Mouse (Mus musculus) neural tube, embryonic 12.5 days (tissue): ENCODE data around the gene 1700025B11Rik. TPM values are rescaled to one million over a fixed set of nuclear protein-coding genes. Genes with fewer than 3 reads are reported as not detected.

ENCODE experiments used
- ATAC-seq: fragments of 200-750 bp; cut with Nextera tagmentation; 2 replicates; pipeline ENCODE4 v1.8.0; 2017; ENCODE audit warnings: low read depth, mild to moderate bottlenecking, moderate TSS enrichment, moderate library complexity; ENCODE audit not compliant: low FRiP score
- H3K27ac ChIP-seq: fragments of 300-500 bp; sonication (generic); 2 replicates; pipeline ENCODE4 v1.5.1; 2016
- H3K27me3 ChIP-seq: fragments of 300-500 bp; sonication (generic); replicated peaks from 2 replicates; pipeline ENCODE4 v1.6.1; 2016; ENCODE audit warnings: mild to moderate bottlenecking
- H3K36me3 ChIP-seq: fragments of 300-500 bp; sonication (generic); 2 replicates; pipeline ENCODE4 v1.6.1; 2016; ENCODE audit warnings: mild to moderate bottlenecking
- H3K4me1 ChIP-seq: fragments of 300-500 bp; sonication (generic); 2 replicates; pipeline ENCODE4 v1.6.1; 2016
- H3K4me2 ChIP-seq: fragments of 300-500 bp; sonication (generic); replicated peaks from 2 replicates; pipeline ENCODE4 v1.6.1; 2016; ENCODE audit warnings: mild to moderate bottlenecking
- H3K4me3 ChIP-seq: fragments of 300-500 bp; sonication (generic); 2 replicates; pipeline ENCODE4 v1.5.1; 2016
- H3K9ac ChIP-seq: fragments of 300-500 bp; sonication (generic); 2 replicates; pipeline ENCODE4 v1.6.1; 2016; ENCODE audit warnings: mild to moderate bottlenecking
- H3K9me3 ChIP-seq: fragments of 300-500 bp; sonication (generic); 2 replicates; pipeline ENCODE4 v1.6.1; 2016; ENCODE audit warnings: mild to moderate bottlenecking
- whole genome bisulfite sequencing: fragments of 180-500 bp; shearing (Covaris S2); methylation state at CpG from one replicate; pipeline ENCODE4 v1.1.7; 2016; 5-methylcytosine and 5-hydroxymethylcytosine counted together
- polyA plus RNA-seq: library from polyadenylated mRNA; unstranded; fragments of >200 nt; fragmentation: Nextera tagmentation; extraction: Ambion mirVana; gene quantifications from 2 replicates; pipeline ENCODE4 v1.2.1, GENCODE M21; 2016

Gene 1700025B11Rik
- not detected in 2 replicates for polyA plus RNA-seq

GRCm38 (mm10) chr15:77561792-77562191, at the start of gene 1700025B11Rik:
1700025B11Rik (minus strand) TSS chr15:77561892.
- ATAC-seq = no peak
- Histone ChIP-seq H3K4me2 (no peak within 1 kb of the TSS), H3K27me3 (no peaks in the 10 kb centered on the region), H3K27ac (no peak within 1 kb of the TSS), H3K4me3 (no peak within 1 kb of the TSS), H3K4me1 (no peaks in the 10 kb centered on the region), H3K36me3 (no peaks in the 10 kb centered on the region), H3K9ac (no peak within 1 kb of the TSS), H3K9me3 (no peaks in the 10 kb centered on the region)

DNA sequence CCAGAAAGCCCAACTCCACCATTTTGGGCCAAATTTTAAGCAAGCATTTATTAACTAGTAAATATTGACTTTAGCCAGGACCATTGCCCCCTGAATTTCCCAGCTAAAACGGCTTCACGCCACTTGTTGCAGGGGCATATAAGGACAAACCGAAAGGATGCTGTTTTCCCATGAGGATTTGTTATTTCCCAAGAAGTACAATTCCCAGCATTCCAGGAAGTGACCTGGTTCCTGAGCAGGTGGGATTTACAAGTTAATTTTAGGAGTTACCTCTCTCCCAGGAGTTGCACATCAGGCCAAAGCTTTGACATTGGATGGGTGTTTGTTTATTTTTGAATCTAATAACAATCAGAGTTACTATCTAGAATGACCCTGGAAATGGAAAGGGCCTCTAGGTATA, 44.4 kb upstream of the 1700025B11Rik start:
- Histone ChIP-seq H3K9me3 (no peaks in the 10 kb centered on the region), H3K9ac (no peak overlapping the region), H3K36me3 (no peaks in the 10 kb centered on the region), H3K27me3 (no peaks in the 10 kb centered on the region), H3K27ac (no peak overlapping the region), H3K4me3 (no peak overlapping the region), H3K4me2 (no peak overlapping the region), H3K4me1 (no peaks in the 10 kb centered on the region)
- no peak for ATAC-seq
- WGBS = 96% methylated on average over 3 of the region's 3 CpGs

DNA sequence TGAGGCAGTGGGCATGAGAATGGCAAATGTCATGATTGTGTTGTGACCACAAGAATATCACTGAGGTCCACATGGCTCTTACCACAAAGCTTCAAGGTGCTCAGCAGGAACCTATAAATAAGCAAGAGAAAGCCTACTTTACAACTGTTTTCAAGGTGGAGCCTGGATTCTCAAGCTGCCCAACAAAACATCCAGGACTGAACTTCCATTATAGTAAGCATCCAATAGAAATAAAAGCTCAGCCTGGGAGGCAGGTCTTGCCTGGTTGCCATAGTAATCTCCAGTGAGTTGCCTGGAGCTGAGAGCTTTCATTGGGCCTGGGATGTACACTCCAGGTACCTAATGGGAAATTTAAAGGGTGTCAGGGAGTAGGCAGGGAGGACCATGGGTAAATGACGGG, 37.3 kb upstream of the 1700025B11Rik start, which contains the start of gene Gm36245:
Gene Gm36245, plus strand, starts transcription at position 301 of the 400 bp plus-strand sequence.
- Histone ChIP-seq H3K4me3 (no peak within 1 kb of the TSS), H3K36me3 (no peaks in the 10 kb centered on the region), H3K27ac (no peak within 1 kb of the TSS), H3K4me1 (no peaks in the 10 kb centered on the region), H3K9ac (no peak within 1 kb of the TSS), H3K4me2 (no peak within 1 kb of the TSS), H3K9me3 (no peaks in the 10 kb centered on the region), H3K27me3 (no peaks in the 10 kb centered on the region)
- ATAC-seq = no peak
- WGBS = 90% methylated on average over 1 of the region's 1 CpGs

DNA sequence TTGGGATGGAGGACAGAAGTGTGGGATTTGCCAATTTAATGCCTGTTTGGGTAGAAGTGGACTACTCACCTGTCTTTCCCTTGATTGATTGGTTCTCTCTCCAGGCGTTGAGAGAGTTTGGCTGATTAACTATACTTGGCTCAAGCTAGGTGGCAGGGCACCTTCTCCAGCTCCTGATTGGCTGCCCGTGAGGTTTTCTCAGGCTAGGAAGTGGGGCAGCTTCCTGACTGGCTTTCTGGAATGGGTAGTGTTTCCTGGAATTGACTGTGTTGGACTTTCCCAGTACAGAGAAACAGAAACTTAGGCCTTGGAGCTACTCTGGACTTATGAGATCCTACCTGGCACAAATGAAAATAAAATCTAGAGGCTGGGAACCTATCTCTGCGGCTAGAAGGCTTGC, 36.7 kb upstream of the 1700025B11Rik start:
- WGBS = 72% methylated on average over 3 of the region's 3 CpGs
- no peak for ATAC-seq
- H3K27me3 ChIP-seq = no peaks in the 10 kb centered on the region
- no peaks in the 10 kb centered on the region for H3K9me3 ChIP-seq
- H3K27ac ChIP-seq = no peak overlapping the region
- H3K4me3 ChIP-seq = no peak overlapping the region
- no peak overlapping the region for H3K9ac ChIP-seq
- H3K4me2 ChIP-seq = no peak overlapping the region
- H3K36me3 ChIP-seq = no peaks in the 10 kb centered on the region
- no peaks in the 10 kb centered on the region for H3K4me1 ChIP-seq

DNA sequence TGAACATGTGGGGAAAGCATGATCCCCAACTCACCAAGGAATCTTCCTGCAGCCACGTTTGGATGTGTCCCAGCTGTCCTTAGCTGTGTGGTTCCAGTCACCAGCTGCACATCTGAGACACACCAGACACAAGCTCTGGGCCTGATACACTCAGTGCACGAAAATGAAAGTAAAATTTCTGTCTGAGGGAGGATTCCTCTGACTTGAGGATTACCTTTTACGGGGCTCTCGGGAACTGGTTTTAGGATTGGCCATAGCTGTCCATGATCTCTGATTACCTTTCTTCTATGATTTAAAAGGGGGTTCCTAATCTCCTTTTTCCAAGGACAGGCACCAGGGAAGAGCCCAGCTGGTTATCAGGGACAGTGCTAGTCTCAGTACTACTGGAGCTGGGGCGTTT, 34.3 kb upstream of the 1700025B11Rik start, which contains the start of gene Apol10b:
Gene Apol10b, minus strand, starts transcription at position 165 of the 400 bp plus-strand sequence.
- H3K9ac ChIP-seq = no peak within 1 kb of the TSS
- no peak for ATAC-seq
- H3K27ac ChIP-seq = no peak within 1 kb of the TSS
- no peak within 1 kb of the TSS for H3K4me3 ChIP-seq
- H3K36me3 ChIP-seq = no peaks in the 10 kb centered on the region
- no peaks in the 10 kb centered on the region for H3K9me3 ChIP-seq
- 72% methylated on average over 5 of the region's 5 CpGs for WGBS
- H3K4me2 ChIP-seq = no peak within 1 kb of the TSS
- H3K4me1 ChIP-seq = no peaks in the 10 kb centered on the region
- no peaks in the 10 kb centered on the region for H3K27me3 ChIP-seq

- no peak overlapping the region for H3K4me3 ChIP-seq
- H3K4me1 ChIP-seq = no peaks in the 10 kb centered on the region
- H3K9me3 ChIP-seq = no peaks in the 10 kb centered on the region
- ATAC-seq = no peak
- 70% methylated on average over 1 of the region's 1 CpGs for WGBS
- no peaks in the 10 kb centered on the region for H3K27me3 ChIP-seq
- no peak overlapping the region for H3K9ac ChIP-seq
- no peak overlapping the region for H3K27ac ChIP-seq
- no peaks in the 10 kb centered on the region for H3K36me3 ChIP-seq
- H3K4me2 ChIP-seq = no peak overlapping the region
These were observed 31.9 kb upstream of the 1700025B11Rik start for GRCm38 (mm10) chr15:77593557-77593956.

- no peak for ATAC-seq
- Histone ChIP-seq H3K9me3 (no peaks in the 10 kb centered on the region), H3K27me3 (no peaks in the 10 kb centered on the region), H3K4me1 (no peaks in the 10 kb centered on the region), H3K36me3 (no peaks in the 10 kb centered on the region), H3K4me3 (no peak overlapping the region), H3K4me2 (no peak overlapping the region), H3K9ac (no peak overlapping the region), H3K27ac (no peak overlapping the region)
- WGBS = 84% methylated on average over 2 of the region's 2 CpGs
These were observed 29.2 kb upstream of the 1700025B11Rik start for GRCm38 (mm10) chr15:77590881-77591280.

GRCm38 (mm10) chr15:77588981-77589380, 27.3 kb upstream of the 1700025B11Rik start:
- no peaks in the 10 kb centered on the region for H3K4me1 ChIP-seq
- no peaks in the 10 kb centered on the region for H3K9me3 ChIP-seq
- H3K27ac ChIP-seq = no peak overlapping the region
- H3K36me3 ChIP-seq = no peaks in the 10 kb centered on the region
- ATAC-seq = no peak
- H3K4me2 ChIP-seq = no peak overlapping the region
- no peak overlapping the region for H3K9ac ChIP-seq
- no peaks in the 10 kb centered on the region for H3K27me3 ChIP-seq
- no peak overlapping the region for H3K4me3 ChIP-seq

DNA sequence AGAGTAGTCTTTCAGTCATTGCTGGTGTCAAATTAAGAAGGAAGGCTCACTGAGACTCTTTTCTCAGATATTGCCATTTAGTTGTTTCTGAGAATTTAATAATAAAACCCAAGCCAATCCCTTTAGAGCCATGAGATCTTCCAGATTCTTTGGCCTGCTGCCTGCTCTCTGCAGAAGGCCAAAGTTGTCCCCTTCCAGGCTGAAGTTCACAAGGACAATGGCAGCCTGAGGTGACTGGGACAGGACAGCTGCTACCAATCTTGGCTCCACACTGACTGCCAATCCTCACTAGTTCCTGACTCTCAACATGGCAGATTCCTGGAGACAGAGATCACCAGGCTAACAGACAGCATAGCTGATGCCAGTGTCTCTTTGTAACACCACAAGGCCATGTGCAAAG, 25.3 kb upstream of the 1700025B11Rik start:
- no peaks in the 10 kb centered on the region for H3K27me3 ChIP-seq
- no peaks in the 10 kb centered on the region for H3K36me3 ChIP-seq
- H3K4me1 ChIP-seq = no peaks in the 10 kb centered on the region
- no peaks in the 10 kb centered on the region; the same call in 1 of the 2 replicates for H3K9me3 ChIP-seq
- no peak overlapping the region for H3K4me2 ChIP-seq
- no peak overlapping the region for H3K4me3 ChIP-seq
- H3K9ac ChIP-seq = no peak overlapping the region
- no peak overlapping the region for H3K27ac ChIP-seq
- no peak for ATAC-seq

GRCm38 (mm10) chr15:77581681-77582080, 20.0 kb upstream of the 1700025B11Rik start:
- no peaks in the 10 kb centered on the region for H3K4me1 ChIP-seq
- H3K27ac ChIP-seq = no peak overlapping the region
- no peak for ATAC-seq
- H3K4me2 ChIP-seq = no peak overlapping the region
- H3K4me3 ChIP-seq = no peak overlapping the region
- WGBS = 67% methylated on average over 1 of the region's 1 CpGs
- H3K36me3 ChIP-seq = no peaks in the 10 kb centered on the region
- no peaks in the 10 kb centered on the region for H3K27me3 ChIP-seq
- no peak overlapping the region for H3K9ac ChIP-seq
- no peaks in the 10 kb centered on the region; the same call in 1 of the 2 replicates for H3K9me3 ChIP-seq

DNA sequence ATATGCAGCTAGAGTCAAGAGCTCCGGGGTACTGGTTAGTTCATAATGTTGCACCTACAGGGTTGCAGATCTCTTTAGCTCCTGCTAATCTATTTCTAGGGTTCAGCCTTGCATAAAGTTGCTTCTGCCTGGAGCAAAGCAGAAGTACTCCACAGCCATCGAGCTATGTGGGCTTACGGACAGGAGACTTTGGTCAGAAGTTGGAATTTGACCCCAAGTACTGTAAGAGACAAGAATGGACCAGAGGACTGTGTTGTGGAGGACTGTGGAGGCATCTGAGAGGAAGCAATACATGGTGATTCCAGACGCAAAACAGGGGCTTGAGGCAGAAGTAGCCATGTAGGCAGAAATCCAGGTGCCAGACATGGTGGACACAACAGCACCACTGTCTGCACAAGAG, 17.6 kb upstream of the 1700025B11Rik start:
- Histone ChIP-seq H3K9me3 (no peaks in the 10 kb centered on the region; the same call in 1 of the 2 replicates), H3K9ac (no peak overlapping the region), H3K4me1 (no peaks in the 10 kb centered on the region), H3K36me3 (no peaks in the 10 kb centered on the region), H3K27me3 (no peaks in the 10 kb centered on the region), H3K27ac (no peak overlapping the region), H3K4me2 (no peak overlapping the region), H3K4me3 (no peak overlapping the region)
- WGBS = 91% methylated on average over 4 of the region's 4 CpGs
- no peak for ATAC-seq

DNA sequence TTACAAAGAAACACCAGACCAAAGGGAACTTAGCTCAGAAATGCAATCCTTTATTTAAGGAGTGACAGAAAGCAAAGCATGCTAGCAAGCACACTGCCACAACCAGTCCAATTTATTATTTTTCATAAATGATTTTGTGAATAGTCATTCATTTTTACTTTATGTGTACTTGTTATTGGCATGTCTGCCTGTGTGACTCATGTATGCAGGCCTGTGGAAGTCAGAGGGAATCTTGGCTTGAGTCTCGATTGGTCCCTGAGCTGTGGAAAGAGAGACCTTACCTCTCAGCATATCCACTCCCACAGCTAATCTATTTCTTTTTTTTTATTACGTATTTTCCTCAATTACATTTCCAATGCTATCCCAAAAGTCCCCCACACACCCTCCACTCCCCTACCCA, 17.1 kb upstream of the 1700025B11Rik start:
- Histone ChIP-seq H3K9me3 (no peaks in the 10 kb centered on the region; the same call in 1 of the 2 replicates), H3K4me2 (no peak overlapping the region), H3K4me3 (no peak overlapping the region), H3K27me3 (no peaks in the 10 kb centered on the region), H3K9ac (no peak overlapping the region), H3K36me3 (no peaks in the 10 kb centered on the region), H3K4me1 (no peaks in the 10 kb centered on the region), H3K27ac (no peak overlapping the region)
- 95% methylated on average over 2 of the region's 2 CpGs for WGBS
- no peak for ATAC-seq

DNA sequence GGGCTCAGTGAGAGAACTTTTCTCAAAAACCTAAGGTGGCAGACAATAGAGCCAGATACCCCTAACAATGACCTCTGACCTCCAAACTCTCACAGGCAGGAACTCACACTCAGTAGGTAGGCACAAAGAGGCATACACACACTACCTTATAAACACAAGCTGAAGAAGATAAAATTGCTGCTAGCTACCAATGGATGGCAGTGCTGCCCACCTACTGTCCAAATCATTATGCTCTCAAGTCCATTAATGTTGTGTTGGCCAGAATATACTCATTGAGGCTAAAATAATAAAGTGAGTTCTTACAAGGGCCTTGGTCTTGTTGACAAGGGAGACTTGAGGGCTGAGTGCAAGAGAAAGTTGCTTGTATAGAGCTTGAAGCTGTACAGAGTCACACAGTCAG, 1.5 kb upstream of the 1700025B11Rik start:
- Histone ChIP-seq H3K27ac (no peak overlapping the region), H3K9me3 (no peaks in the 10 kb centered on the region), H3K9ac (no peak overlapping the region), H3K27me3 (no peaks in the 10 kb centered on the region), H3K4me2 (no peak overlapping the region), H3K4me1 (no peaks in the 10 kb centered on the region), H3K4me3 (no peak overlapping the region), H3K36me3 (no peaks in the 10 kb centered on the region)
- no peak for ATAC-seq
